Mouse (Mus musculus): ENCODE data around the gene Hmga2. TPM values are rescaled to one million over a fixed set of nuclear protein-coding genes. Genes with fewer than 3 reads are reported as not detected.
A peak's percentile ranks its signal among the peaks of the same experiment; 100 is the strongest.

Hmga2 gene
- total RNA-seq (2021): not detected
- long read RNA-seq, experiment 1: 0 reads
- long read RNA-seq, experiment 2: 0 reads

- DNase-seq: peak in 1 of 2 experiments; percentile 28
Measured at GRCm38 (mm10) chr10:120475601-120476515, at the start of gene Hmga2. Gene Hmga2, minus strand, starts transcription at chr10:120476469.

GRCm38 (mm10) chr10:120522959-120523358 lies 46.7 kb upstream of the Hmga2 start:
- no peak for DNase-seq

- DNase-seq: no peak
Measured at GRCm38 (mm10) chr10:120521912-120522575, 45.8 kb upstream of the Hmga2 start.

GRCm38 (mm10) chr10:120516311-120516710 lies 40.0 kb upstream of the Hmga2 start:
- no peak for DNase-seq

- DNase-seq: no peak
Measured at GRCm38 (mm10) chr10:120513721-120514120, 37.5 kb upstream of the Hmga2 start.

GRCm38 (mm10) chr10:120512946-120513345 lies 36.7 kb upstream of the Hmga2 start:
- DNase-seq: no peak

GRCm38 (mm10) chr10:120512121-120512520 lies 35.9 kb upstream of the Hmga2 start:
- no peak for DNase-seq

GRCm38 (mm10) chr10:120503959-120504358 lies 27.7 kb upstream of the Hmga2 start:
- DNase-seq: no peak

GRCm38 (mm10) chr10:120500794-120501193 lies 24.5 kb upstream of the Hmga2 start:
- no peak for DNase-seq

- DNase-seq: no peak
Measured at GRCm38 (mm10) chr10:120498086-120498485, 21.8 kb upstream of the Hmga2 start.

- DNase-seq: no peak
Measured at GRCm38 (mm10) chr10:120494653-120495052, 18.4 kb upstream of the Hmga2 start.

- DNase-seq: no peak
Measured at GRCm38 (mm10) chr10:120491477-120491876, 15.2 kb upstream of the Hmga2 start.

GRCm38 (mm10) chr10:120489611-120490010 lies 13.3 kb upstream of the Hmga2 start:
- no peak for DNase-seq

- no peak for DNase-seq
Measured at GRCm38 (mm10) chr10:120488526-120488925, 12.3 kb upstream of the Hmga2 start.

- no peak for DNase-seq
Measured at GRCm38 (mm10) chr10:120487881-120488280, 11.6 kb upstream of the Hmga2 start.

GRCm38 (mm10) chr10:120485461-120485860 lies 9.2 kb upstream of the Hmga2 start:
- DNase-seq: no peak

- DNase-seq: no peak
Measured at GRCm38 (mm10) chr10:120484144-120484543, 7.9 kb upstream of the Hmga2 start.

GRCm38 (mm10) chr10:120478164-120478563 lies 1.9 kb upstream of the Hmga2 start:
- DNase-seq: peak in 1 of 2 experiments; percentile 7

GRCm38 (mm10) chr10:120477501-120477900 lies 1.2 kb upstream of the Hmga2 start:
- DNase-seq: no peak

- DNase-seq: peak in 1 of 2 experiments; percentile 25
Measured at GRCm38 (mm10) chr10:120476516-120477336, 457 bp upstream of the Hmga2 start.

- DNase-seq: peak in 1 of 2 experiments; percentile 23
Measured at GRCm38 (mm10) chr10:120475041-120475541, 1.2 kb downstream of the Hmga2 start.

GRCm38 (mm10) chr10:120474301-120474700 lies 2.0 kb downstream of the Hmga2 start:
- peak in 1 of 2 experiments; percentile 17 for DNase-seq
